Mouse (Mus musculus) hindbrain, embryonic 12.5 days (tissue): ENCODE results near the gene Fyn. TPM values are rescaled to one million over a fixed set of nuclear protein-coding genes. Genes with fewer than 3 reads are reported as not detected.

ENCODE experiments used
- ATAC-seq: fragments of 200-750 bp; cut with Nextera tagmentation; 2 replicates; pipeline ENCODE4 v1.8.0; 2017; ENCODE audit warnings: moderate TSS enrichment; ENCODE audit not compliant: low FRiP score
- H3K27ac ChIP-seq: fragments of 300-500 bp; sonication (generic); 2 replicates; pipeline ENCODE4 v1.5.1; 2016; ENCODE audit warnings: mild to moderate bottlenecking
- H3K27me3 ChIP-seq: fragments of 300-500 bp; sonication (generic); 2 replicates; pipeline ENCODE4 v1.6.1; 2016; ENCODE audit warnings: mild to moderate bottlenecking
- H3K36me3 ChIP-seq: fragments of 300-500 bp; sonication (generic); 2 replicates; pipeline ENCODE4 v1.6.1; 2016; ENCODE audit warnings: mild to moderate bottlenecking
- H3K4me1 ChIP-seq: fragments of 300-500 bp; sonication (generic); 2 replicates; pipeline ENCODE4 v1.6.1; 2016
- H3K4me2 ChIP-seq: fragments of 300-500 bp; sonication (generic); replicated peaks from 2 replicates; pipeline ENCODE4 v1.6.1; 2016; ENCODE audit warnings: mild to moderate bottlenecking
- H3K4me3 ChIP-seq: fragments of 300-500 bp; sonication (generic); 2 replicates; pipeline ENCODE4 v1.5.1; 2016; ENCODE audit warnings: mild to moderate bottlenecking
- H3K9ac ChIP-seq: fragments of 300-500 bp; sonication (generic); 2 replicates; pipeline ENCODE4 v1.6.1; 2016; ENCODE audit warnings: mild to moderate bottlenecking, moderate library complexity
- H3K9me3 ChIP-seq: fragments of 300-500 bp; sonication (generic); replicated peaks from 2 replicates; pipeline ENCODE4 v1.6.1; 2016; ENCODE audit warnings: mild to moderate bottlenecking
- WGBS: fragments of 180-500 bp; shearing (Covaris S2); methylation state at CpG from one replicate; pipeline ENCODE4 v1.1.7; 2016; 5-methylcytosine and 5-hydroxymethylcytosine counted together
- polyA plus RNA-seq: library from polyadenylated mRNA; unstranded; fragments of >200 nt; fragmentation: Nextera tagmentation; extraction: Ambion mirVana; gene quantifications from 2 replicates; pipeline ENCODE4 v1.2.1, GENCODE M21; 2016

Gene Fyn
- polyA plus RNA-seq, 1 experiment from 2014 or later: 64.8 TPM

GRCm38 (mm10) chr10:39490349-39491121, 121.9 kb downstream of the Fyn start:
- H3K4me3 ChIP-seq: no peak overlapping the region
- peaks cover 5% of the 10 kb centered on the region; the same call in 1 of the 2 replicates for H3K36me3 ChIP-seq
- 56% methylated on average over 9 of the region's 9 CpGs for WGBS
- H3K4me1 ChIP-seq: peaks cover 43% of the 10 kb centered on the region
- no peak overlapping the region for H3K9ac ChIP-seq
- ATAC-seq: no peak
- no peaks in the 10 kb centered on the region for H3K27me3 ChIP-seq
- H3K9me3 ChIP-seq: no peaks in the 10 kb centered on the region
- no peak overlapping the region for H3K4me2 ChIP-seq
- H3K27ac ChIP-seq: peak overlapping the region; percentile 24; the same call in 1 of the 2 replicates

GRCm38 (mm10) chr10:39492146-39492545, 123.5 kb downstream of the Fyn start:
- 91% methylated on average over 6 of the region's 6 CpGs for WGBS

GRCm38 (mm10) chr10:39493007-39493406, 124.4 kb downstream of the Fyn start:
- no peak overlapping the region for H3K4me2 ChIP-seq
- no peaks in the 10 kb centered on the region for H3K9me3 ChIP-seq
- H3K9ac ChIP-seq: no peak overlapping the region
- H3K4me1 ChIP-seq: peaks cover 26% of the 10 kb centered on the region
- WGBS: 96% methylated on average over 3 of the region's 3 CpGs
- no peak for ATAC-seq
- H3K27me3 ChIP-seq: no peaks in the 10 kb centered on the region
- H3K36me3 ChIP-seq: peaks cover 5% of the 10 kb centered on the region; the same call in 1 of the 2 replicates
- H3K4me3 ChIP-seq: no peak overlapping the region
- no peak overlapping the region for H3K27ac ChIP-seq

More at GRCm38 (mm10) chr10:39492146-39492545, 123.5 kb downstream of the Fyn start:
- Histone ChIP-seq H3K36me3 (peaks cover 5% of the 10 kb centered on the region; the same call in 1 of the 2 replicates), H3K27ac (no peak overlapping the region), H3K9me3 (no peaks in the 10 kb centered on the region), H3K27me3 (no peaks in the 10 kb centered on the region), H3K4me1 (peaks cover 29% of the 10 kb centered on the region), H3K4me2 (no peak overlapping the region), H3K4me3 (no peak overlapping the region), H3K9ac (no peak overlapping the region)
- no peak for ATAC-seq

- H3K9me3 ChIP-seq: no peaks in the 10 kb centered on the region
- H3K36me3 ChIP-seq: no peaks in the 10 kb centered on the region
- H3K4me1 ChIP-seq: peaks cover 36% of the 10 kb centered on the region
- ATAC-seq: no peak
- no peak overlapping the region for H3K4me2 ChIP-seq
- WGBS: 75% methylated on average over 7 of the region's 7 CpGs
- H3K4me3 ChIP-seq: no peak overlapping the region
- no peaks in the 10 kb centered on the region for H3K27me3 ChIP-seq
- peak overlapping the region; percentile 19 for H3K27ac ChIP-seq
- H3K9ac ChIP-seq: no peak overlapping the region
Observed at GRCm38 (mm10) chr10:39498641-39499040, 130.0 kb downstream of the Fyn start.

GRCm38 (mm10) chr10:39501571-39501970, 132.9 kb downstream of the Fyn start:
- no peak for ATAC-seq
- Histone ChIP-seq H3K27me3 (no peaks in the 10 kb centered on the region), H3K4me3 (no peak overlapping the region), H3K9ac (peak overlapping the region; percentile 35; the same call in 1 of the 2 replicates), H3K27ac (peak overlapping the region; percentile 85), H3K4me1 (peaks cover 56% of the 10 kb centered on the region), H3K9me3 (no peaks in the 10 kb centered on the region), H3K4me2 (no peak overlapping the region), H3K36me3 (no peaks in the 10 kb centered on the region)
- 62% methylated on average over 10 of the region's 10 CpGs for WGBS

- no peaks in the 10 kb centered on the region for H3K36me3 ChIP-seq
- no peak overlapping the region for H3K9ac ChIP-seq
- peak overlapping the region; percentile 85 for H3K27ac ChIP-seq
- H3K27me3 ChIP-seq: no peaks in the 10 kb centered on the region
- H3K4me2 ChIP-seq: no peak overlapping the region
- peaks cover 60% of the 10 kb centered on the region for H3K4me1 ChIP-seq
- 68% methylated on average over 13 of the region's 13 CpGs for WGBS
- no peak overlapping the region for H3K4me3 ChIP-seq
- ATAC-seq: peak; percentile 50
- H3K9me3 ChIP-seq: no peaks in the 10 kb centered on the region
Observed at GRCm38 (mm10) chr10:39501977-39502706, 133.5 kb downstream of the Fyn start.

GRCm38 (mm10) chr10:39503331-39503730, 134.7 kb downstream of the Fyn start:
- H3K4me3 ChIP-seq: no peak overlapping the region
- no peaks in the 10 kb centered on the region for H3K9me3 ChIP-seq
- H3K36me3 ChIP-seq: no peaks in the 10 kb centered on the region
- H3K27ac ChIP-seq: no peak overlapping the region
- H3K27me3 ChIP-seq: no peaks in the 10 kb centered on the region
- H3K9ac ChIP-seq: no peak overlapping the region
- ATAC-seq: no peak
- 73% methylated on average over 5 of the region's 5 CpGs for WGBS
- H3K4me2 ChIP-seq: no peak overlapping the region
- H3K4me1 ChIP-seq: peaks cover 53% of the 10 kb centered on the region

- Histone ChIP-seq H3K36me3 (no peaks in the 10 kb centered on the region), H3K27me3 (no peaks in the 10 kb centered on the region), H3K9ac (no peak overlapping the region), H3K4me2 (no peak overlapping the region), H3K4me3 (no peak overlapping the region), H3K27ac (peak overlapping the region; percentile 25; the same call in 1 of the 2 replicates), H3K4me1 (peaks cover 44% of the 10 kb centered on the region), H3K9me3 (no peaks in the 10 kb centered on the region)
- 44% methylated on average over 9 of the region's 9 CpGs for WGBS
- no peak for ATAC-seq
Observed at GRCm38 (mm10) chr10:39505007-39505406, 136.4 kb downstream of the Fyn start.

- H3K4me3 ChIP-seq: no peak overlapping the region
- 69% methylated on average over 7 of the region's 7 CpGs for WGBS
- peaks cover 50% of the 10 kb centered on the region for H3K4me1 ChIP-seq
- no peaks in the 10 kb centered on the region for H3K9me3 ChIP-seq
- no peaks in the 10 kb centered on the region for H3K27me3 ChIP-seq
- H3K9ac ChIP-seq: no peak overlapping the region
- no peak overlapping the region for H3K4me2 ChIP-seq
- no peak for ATAC-seq
- no peaks in the 10 kb centered on the region for H3K36me3 ChIP-seq
- H3K27ac ChIP-seq: peak overlapping the region; percentile 25; the same call in 1 of the 2 replicates
Observed at GRCm38 (mm10) chr10:39505621-39506020, 137.0 kb downstream of the Fyn start.

GRCm38 (mm10) chr10:39506353-39506752, 137.7 kb downstream of the Fyn start:
- peak; percentile 27; the same call in 1 of the 2 replicates for ATAC-seq
- Histone ChIP-seq H3K4me3 (no peak overlapping the region), H3K9me3 (no peaks in the 10 kb centered on the region), H3K27ac (peak overlapping the region; percentile 30; the same call in 1 of the 2 replicates), H3K27me3 (no peaks in the 10 kb centered on the region), H3K4me2 (no peak overlapping the region), H3K9ac (no peak overlapping the region), H3K36me3 (no peaks in the 10 kb centered on the region), H3K4me1 (peaks cover 52% of the 10 kb centered on the region)
- WGBS: 59% methylated on average over 12 of the region's 12 CpGs

GRCm38 (mm10) chr10:39506831-39507230, 138.2 kb downstream of the Fyn start:
- Histone ChIP-seq H3K9ac (no peak overlapping the region), H3K27ac (no peak overlapping the region), H3K4me3 (no peak overlapping the region), H3K4me1 (peaks cover 49% of the 10 kb centered on the region), H3K9me3 (no peaks in the 10 kb centered on the region), H3K27me3 (no peaks in the 10 kb centered on the region), H3K36me3 (no peaks in the 10 kb centered on the region), H3K4me2 (no peak overlapping the region)
- ATAC-seq: no peak
- WGBS: 90% methylated on average over 7 of the region's 7 CpGs

GRCm38 (mm10) chr10:39508801-39509200, 140.1 kb downstream of the Fyn start:
- 93% methylated on average over 5 of the region's 5 CpGs for WGBS
- Histone ChIP-seq H3K4me3 (no peak overlapping the region), H3K4me1 (peaks cover 47% of the 10 kb centered on the region), H3K27ac (no peak overlapping the region), H3K4me2 (no peak overlapping the region), H3K9me3 (no peaks in the 10 kb centered on the region), H3K27me3 (no peaks in the 10 kb centered on the region), H3K36me3 (peaks cover 8% of the 10 kb centered on the region), H3K9ac (no peak overlapping the region)
- no peak for ATAC-seq
